Mouse (Mus musculus) bone marrow, adult 2 months (tissue): ENCODE measurements around the gene Gm21985. TPM values are rescaled to one million over a fixed set of nuclear protein-coding genes. Genes with fewer than 3 reads are reported as not detected.

Experiments
- H3K27ac ChIP-seq: fragments of 200-500 bp; 2 replicates; pipeline ENCODE4 v1.5.1; 2012; ENCODE audit warnings: low read depth, mild to moderate bottlenecking, control low read depth, inconsistent platforms, low read length; ENCODE audit not compliant: control insufficient read depth, poor library complexity, insufficient read depth
- H3K4me1 ChIP-seq: fragments of 200-500 bp; 2 replicates; pipeline ENCODE4 v1.6.1; 2011; ENCODE audit warnings: low read length; ENCODE audit not compliant: control insufficient read depth, insufficient read depth
- H3K4me3 ChIP-seq: fragments of 200-500 bp; replicated peaks from 2 replicates; pipeline ENCODE3; 2011; ENCODE audit warnings: mild to moderate bottlenecking, low read depth, low read length, control low read depth; ENCODE audit not compliant: control insufficient read depth
- CTCF ChIP-seq: fragments of 200-500 bp; IDR thresholded peaks from 2 replicates; pipeline ENCODE4 v1.5.1; 2011; ENCODE audit warnings: low read length, control low read depth; ENCODE audit not compliant: control insufficient read depth, insufficient read depth
- POLR2A ChIP-seq: fragments of 200-500 bp; IDR thresholded peaks from 2 replicates; pipeline ENCODE4 v1.6.1; 2011; ENCODE audit warnings: low read depth, mild to moderate bottlenecking, control low read depth, low read length, borderline replicate concordance; ENCODE audit not compliant: control insufficient read depth
- WGBS: fragments of 180-500 bp; shearing (Covaris S2); methylation state at CpG from one replicate; pipeline ENCODE4 v1.1.7; 2018; 5-methylcytosine and 5-hydroxymethylcytosine counted together
- polyA plus RNA-seq: library from polyadenylated mRNA; stranded (reverse); fragments of >200 nt; gene quantifications from 2 replicates; pipeline ENCODE4 v1.2.4, GENCODE M21; 2011; ENCODE audit warnings: low replicate concordance; ENCODE audit not compliant: missing spikeins, insufficient read depth, insufficient read length

Gene Gm21985
- 0.85 TPM in 1 of 2 replicates, not detected in the other for polyA plus RNA-seq

- Histone ChIP-seq H3K27ac (peak within 1 kb of the TSS; percentile 99), H3K4me1 (no peaks in the 10 kb centered on the region; the same call in 1 of the 2 replicates), H3K4me3 (peak within 1 kb of the TSS; percentile 95)
- under 1% methylated on average over 11 of the region's 11 CpGs for WGBS
- TF ChIP-seq POLR2A (peak; percentile 64; the same call in 1 of the 2 replicates), CTCF (no peak)
These were observed at the start of gene Gm21985 for GRCm38 (mm10) chr2:112266242-112266592. Gm21985 (plus strand) TSS chr2:112266314.

DNA sequence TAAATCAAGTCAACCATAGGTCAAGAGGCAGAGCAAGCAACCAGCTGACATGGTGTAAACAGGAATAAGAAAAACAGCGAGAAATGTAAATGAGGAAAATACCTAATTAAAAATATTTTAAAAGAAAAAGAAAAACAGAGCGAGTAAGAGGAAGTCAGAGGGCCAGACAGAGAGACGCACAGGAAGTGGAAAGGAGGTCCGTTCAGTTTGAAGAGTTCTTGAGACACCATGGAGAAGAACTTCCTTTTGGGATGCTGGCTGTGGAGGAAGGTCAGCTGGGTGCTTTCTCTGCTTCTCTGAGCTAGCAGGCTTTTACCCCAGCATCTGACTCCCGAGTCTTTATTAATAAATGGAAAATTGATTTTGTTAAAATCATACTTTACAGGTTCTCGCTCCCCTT is 48.5 kb upstream of the Gm21985 start:
- H3K27ac ChIP-seq: no peak overlapping the region
- no peak overlapping the region for H3K4me3 ChIP-seq
- no peak for TF ChIP-seq POLR2A
- no peaks in the 10 kb centered on the region; the same call in 1 of the 2 replicates for H3K4me1 ChIP-seq
- WGBS: 44% methylated on average over 6 of the region's 6 CpGs

DNA sequence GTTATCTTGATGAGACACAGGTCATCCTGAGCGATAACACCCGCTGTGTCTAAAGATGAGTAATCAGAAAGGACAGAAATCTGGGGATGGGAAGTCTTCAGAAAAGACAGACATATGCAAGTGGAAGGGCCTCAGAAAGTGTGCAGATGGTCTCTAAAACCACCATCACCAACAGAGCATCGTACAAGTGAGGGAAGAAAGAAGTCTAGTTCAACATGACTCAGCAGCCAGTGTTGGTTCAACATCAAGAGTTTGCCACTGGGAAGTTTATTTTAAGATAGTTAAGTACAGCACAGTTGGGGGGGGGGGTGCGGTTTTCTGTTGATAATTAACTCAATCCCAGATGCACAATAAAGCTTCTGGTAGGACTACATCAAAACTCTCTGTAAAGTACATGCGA is 45.2 kb upstream of the Gm21985 start:
- TF ChIP-seq POLR2A (no peak), CTCF (no peak)
- H3K4me1 ChIP-seq: no peaks in the 10 kb centered on the region; the same call in 1 of the 2 replicates
- H3K27ac ChIP-seq: no peak overlapping the region
- H3K4me3 ChIP-seq: no peak overlapping the region
- WGBS: 69% methylated on average over 5 of the region's 5 CpGs

GRCm38 (mm10) chr2:112222607-112223006 is 43.5 kb upstream of the Gm21985 start:
- WGBS: 30% methylated on average over 5 of the region's 5 CpGs
- Histone ChIP-seq H3K27ac (no peak overlapping the region), H3K4me3 (no peak overlapping the region), H3K4me1 (no peaks in the 10 kb centered on the region; the same call in 1 of the 2 replicates)
- TF ChIP-seq CTCF (no peak), POLR2A (no peak)

DNA sequence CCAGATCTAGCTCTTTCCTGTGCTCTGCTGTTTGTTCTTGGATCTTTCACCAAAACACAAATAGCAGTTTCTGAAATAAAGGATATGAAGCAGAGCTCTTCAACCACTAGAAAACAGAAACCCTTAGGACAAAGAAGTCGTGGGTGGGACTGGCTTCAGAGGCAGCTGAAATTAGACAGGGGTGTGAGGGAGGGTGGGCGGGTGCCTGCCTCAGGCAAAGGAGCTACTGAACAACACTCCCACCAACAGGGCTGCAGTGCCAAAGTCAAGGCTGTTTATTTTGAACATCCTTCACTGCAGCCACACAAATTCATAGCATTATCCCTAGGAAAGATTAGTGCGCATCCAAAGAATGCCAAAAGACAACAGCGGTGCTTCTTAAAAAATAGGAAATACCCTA is 41.8 kb upstream of the Gm21985 start:
- no peak overlapping the region for H3K4me3 ChIP-seq
- WGBS: 75% methylated on average over 4 of the region's 4 CpGs
- no peak overlapping the region for H3K27ac ChIP-seq
- H3K4me1 ChIP-seq: no peaks in the 10 kb centered on the region
- no peak for TF ChIP-seq POLR2A
- no peak for TF ChIP-seq CTCF

- H3K27ac ChIP-seq: no peak overlapping the region; the same call in 1 of the 2 replicates
- no peak for TF ChIP-seq CTCF
- TF ChIP-seq POLR2A: no peak
- H3K4me1 ChIP-seq: no peaks in the 10 kb centered on the region; the same call in 1 of the 2 replicates
- 25% methylated on average over 1 of the region's 1 CpGs for WGBS
- H3K4me3 ChIP-seq: no peak overlapping the region
These were observed 33.5 kb upstream of the Gm21985 start for GRCm38 (mm10) chr2:112232623-112233022.

DNA sequence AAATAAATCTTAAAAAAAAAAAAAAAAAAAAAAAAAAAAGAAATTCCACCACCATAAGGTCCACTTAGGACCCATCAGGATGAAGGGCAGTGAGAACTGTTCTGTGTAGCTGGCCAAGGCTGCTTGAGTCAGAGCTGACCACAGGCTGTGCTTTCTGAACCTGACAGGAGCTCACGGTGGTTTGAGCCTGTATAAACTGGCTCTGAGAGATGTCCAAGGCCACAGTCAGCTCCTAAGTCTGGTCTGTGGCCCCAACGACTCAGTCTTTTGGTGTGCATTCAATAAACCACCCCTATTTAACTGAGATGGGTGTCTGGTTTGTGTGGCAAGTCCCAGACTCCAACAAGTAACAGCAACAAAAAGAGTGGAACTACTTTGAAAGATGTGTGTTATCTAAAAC is 29.5 kb upstream of the Gm21985 start:
- WGBS: 66% methylated on average over 2 of the region's 2 CpGs

GRCm38 (mm10) chr2:112238006-112238405 is 28.1 kb upstream of the Gm21985 start:
- Histone ChIP-seq H3K4me1 (no peaks in the 10 kb centered on the region; the same call in 1 of the 2 replicates), H3K4me3 (no peak overlapping the region), H3K27ac (no peak overlapping the region)
- TF ChIP-seq CTCF (no peak), POLR2A (no peak)
- WGBS: 18% methylated on average over 4 of the region's 4 CpGs

More for the DNA sequence above, 29.5 kb upstream of the Gm21985 start:
- TF ChIP-seq CTCF: no peak
- H3K27ac ChIP-seq: no peak overlapping the region
- H3K4me1 ChIP-seq: no peaks in the 10 kb centered on the region; the same call in 1 of the 2 replicates
- no peak overlapping the region for H3K4me3 ChIP-seq
